25 mouse cellular contexts compared by ENCODE assay signal in genomic region chr9:95570604-95571003, GRCm38 (mm10).
"Had no signal": no experiment of that assay in that cellular context is flagged by ENCODE, and none has a peak within 500 bp of the region (broad histone marks: within the 10 kb centered on the region; RNA-seq: fewer than 3 reads in every experiment).

No protein-coding gene starts in this region.

- H3K4me3 ChIP-seq: gastrocnemius, adult 2 months; heart, embryonic 10.5 days; heart, embryonic 13.5 days; heart, embryonic 15.5 days; hindbrain, embryonic 13.5 days; hindbrain, embryonic 15.5 days; kidney, embryonic 15.5 days; limb, embryonic 13.5 days; limb, embryonic 15.5 days; liver, embryonic 13.5 days; liver, embryonic 15.5 days had no signal

- H3K4me1 ChIP-seq: heart, embryonic 13.5 days; heart, embryonic 15.5 days; kidney, embryonic 15.5 days; limb, embryonic 13.5 days; limb, embryonic 15.5 days had no signal

- H3K9me3 ChIP-seq: heart, embryonic 10.5 days; heart, embryonic 13.5 days; heart, embryonic 15.5 days; hindbrain, embryonic 13.5 days; hindbrain, embryonic 15.5 days; kidney, embryonic 15.5 days; limb, embryonic 13.5 days; limb, embryonic 15.5 days; liver, embryonic 13.5 days; liver, embryonic 15.5 days had no signal

- ATAC-seq: hindbrain, postnatal 0 days had no signal

- H3K27me3 ChIP-seq: heart, embryonic 15.5 days; hindbrain, embryonic 13.5 days; hindbrain, embryonic 15.5 days; limb, embryonic 15.5 days had no signal

- H3K27ac ChIP-seq: gastrocnemius, adult 2 months; heart, embryonic 10.5 days; heart, embryonic 13.5 days; heart, embryonic 15.5 days; hindbrain, embryonic 13.5 days; hindbrain, embryonic 15.5 days; hindbrain, postnatal 0 days; kidney, embryonic 15.5 days; kidney, postnatal 0 days; limb, embryonic 13.5 days; limb, embryonic 15.5 days; liver, embryonic 13.5 days; liver, embryonic 15.5 days had no signal

- H3K9ac ChIP-seq: heart, embryonic 13.5 days; heart, embryonic 15.5 days; hindbrain, embryonic 13.5 days; hindbrain, embryonic 15.5 days; kidney, embryonic 15.5 days; limb, embryonic 13.5 days; limb, embryonic 15.5 days; liver, embryonic 13.5 days; liver, embryonic 15.5 days had no signal

- H3K36me3 ChIP-seq: heart, embryonic 10.5 days; heart, embryonic 13.5 days; heart, embryonic 15.5 days; hindbrain, embryonic 13.5 days; hindbrain, embryonic 15.5 days; kidney, embryonic 15.5 days; limb, embryonic 13.5 days; limb, embryonic 15.5 days; liver, embryonic 13.5 days; liver, embryonic 15.5 days had no signal

- DNase-seq: gastrocnemius, adult 2 months; gastrocnemius, postnatal 10 days; gastrocnemius, postnatal 25 days; heart, postnatal 14 days; heart, postnatal 36 days; kidney, adult 11 months; kidney, adult 2 months; kidney, adult 9 months; kidney, postnatal 14 days; kidney, postnatal 36 days; layer of hippocampus, adult 9-11 months; layer of hippocampus, postnatal 36 days; left cerebral cortex, postnatal 4 days; liver, embryonic 13.5 days had no signal

- H3K4me2 ChIP-seq: heart, embryonic 13.5 days; heart, embryonic 15.5 days; hindbrain, embryonic 13.5 days; hindbrain, embryonic 15.5 days; kidney, embryonic 15.5 days; limb, embryonic 13.5 days; limb, embryonic 15.5 days; liver, embryonic 13.5 days; liver, embryonic 15.5 days had no signal
